Mouse (Mus musculus) myocyte (in vitro differentiated cells): ENCODE data around the gene Cln5.

Experiments used
- CEBPB ChIP-seq: IDR thresholded peaks from 2 replicates; pipeline ENCODE4 v1.6.1; 2011; ENCODE audit warnings: mild to moderate bottlenecking, moderate library complexity; ENCODE audit not compliant: poor library complexity, insufficient read depth, severe bottlenecking
- E2F4 ChIP-seq: IDR thresholded peaks from one replicate; pipeline ENCODE4 v1.6.1; 2011; ENCODE audit warnings: mild to moderate bottlenecking, control low read depth, moderate library complexity; ENCODE audit not compliant: insufficient read depth
- MAX ChIP-seq: IDR thresholded peaks from one replicate; pipeline ENCODE4 v1.6.1; 2011; ENCODE audit warnings: low read depth, mild to moderate bottlenecking, control low read depth
- MYOD1 ChIP-seq, 3 experiments: IDR thresholded peaks; one replicate each; pipeline ENCODE4 v1.6.1; 2011; ENCODE audit warnings: control low read depth in 2 of 3, low read depth in 2 of 3, mild to moderate bottlenecking in 2 of 3, moderate library complexity in 1 of 3; ENCODE audit not compliant: insufficient read length in 2 of 3, control insufficient read depth in 1 of 3
- MYOG ChIP-seq, 3 experiments: IDR thresholded peaks; one replicate each; pipeline ENCODE4 v1.6.1; 2011; ENCODE audit warnings: control low read depth in 2 of 3, low read depth in 2 of 3, mild to moderate bottlenecking in 2 of 3; ENCODE audit not compliant: insufficient read length in 2 of 3, control insufficient read depth in 1 of 3, insufficient read depth in 1 of 3
- POLR2A ChIP-seq: IDR thresholded peaks from one replicate; pipeline ENCODE4 v1.6.1; 2011; ENCODE audit warnings: low read depth, mild to moderate bottlenecking, control low read depth, moderate library complexity; ENCODE audit not compliant: insufficient read length
- POLR2AphosphoS2 ChIP-seq: IDR thresholded peaks from one replicate; pipeline ENCODE4 v1.6.1; 2011; ENCODE audit warnings: low read depth, control low read depth; ENCODE audit not compliant: insufficient read length
- REST ChIP-seq: IDR thresholded peaks from one replicate; pipeline ENCODE4 v1.6.1; 2011; ENCODE audit warnings: mild to moderate bottlenecking, control low read depth, moderate library complexity; ENCODE audit not compliant: insufficient read depth, insufficient read length
- SRF ChIP-seq: IDR thresholded peaks from one replicate; pipeline ENCODE4 v1.6.1; 2011; ENCODE audit warnings: low read depth; ENCODE audit not compliant: control insufficient read depth, insufficient read length
- TCF12 ChIP-seq: IDR thresholded peaks from one replicate; pipeline ENCODE4 v1.6.1; 2011; ENCODE audit warnings: mild to moderate bottlenecking, control low read depth; ENCODE audit not compliant: poor library complexity, insufficient read depth, severe bottlenecking
- TCF3 ChIP-seq: IDR thresholded peaks from one replicate; pipeline ENCODE4 v1.6.1; 2011; ENCODE audit warnings: low read depth, control low read depth; ENCODE audit not compliant: insufficient read length
- USF1 ChIP-seq: IDR thresholded peaks from one replicate; pipeline ENCODE4 v1.6.1; 2011; ENCODE audit warnings: low read depth, mild to moderate bottlenecking, control low read depth, moderate library complexity

- no peak for TF ChIP-seq POLR2A
- TF ChIP-seq MAX, result no peak
- TF ChIP-seq POLR2AphosphoS2, result no peak
- no peak for TF ChIP-seq REST
- TF ChIP-seq E2F4, result no peak
- TF ChIP-seq TCF12, result no peak
- no peak for TF ChIP-seq USF1
- TF ChIP-seq CEBPB, result no peak
- TF ChIP-seq MYOD1 (IDR thresholded peaks at IDR 0.05; ENCODE audit: control insufficient read depth in 1 of 3, insufficient read length in 2 of 3, low read depth in 2 of 3), result no peak
- TF ChIP-seq SRF, result no peak
- TF ChIP-seq TCF3, result no peak
- no peak for TF ChIP-seq MYOG (IDR thresholded peaks at IDR 0.05; ENCODE audit: control insufficient read depth in 1 of 3, insufficient read depth in 1 of 3, insufficient read length in 2 of 3, low read depth in 2 of 3)
Observed at GRCm38 (mm10) chr14:103114994-103115670, 45.1 kb downstream of the Cln5 start.
